Mouse (Mus musculus): ENCODE measurements at regions not wholly inside any gene's neighbourhood (a gene's known extent, or its start where the extent isn't known, plus 50 kb on each side); places are given as distances from the start of the nearest gene placed in this dataset.

DNA sequence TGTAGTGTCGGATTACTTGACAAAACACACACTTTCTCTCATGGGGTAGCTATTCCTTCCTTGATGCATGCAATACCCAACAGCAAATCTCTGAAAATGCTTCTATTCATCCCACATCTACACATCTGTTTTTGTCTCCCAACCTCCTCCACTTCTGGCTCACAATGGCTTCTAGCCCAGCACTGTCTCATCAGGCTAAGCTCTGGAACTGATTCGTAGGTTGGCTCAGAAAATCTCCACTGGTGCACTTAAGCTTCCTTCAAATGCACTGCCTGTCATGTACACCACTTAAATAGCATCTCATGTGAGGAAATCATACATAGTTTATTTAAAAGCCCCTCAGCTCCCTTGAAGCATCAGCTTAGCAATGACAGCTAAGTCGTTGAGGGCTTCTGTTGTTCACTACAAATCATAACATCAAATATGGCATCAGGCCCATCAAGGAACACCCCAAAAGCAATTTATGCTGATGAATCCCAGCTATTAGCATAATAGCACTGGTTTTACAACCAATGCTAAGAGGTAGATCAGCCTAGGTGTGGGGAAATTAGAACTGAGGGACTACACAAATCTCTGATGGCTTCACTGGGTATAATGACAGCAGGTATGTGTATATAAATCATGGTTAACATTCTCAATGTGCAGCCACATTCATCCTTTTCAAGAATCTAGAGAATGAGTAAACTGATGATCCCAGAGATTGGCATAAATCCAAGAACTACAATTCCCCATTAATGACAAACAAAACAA, 103.5 kb upstream of the Tusc1 start:
- Histone ChIP-seq H3K79me2 (ENCODE audit: control insufficient read depth, insufficient read depth, low read length) (no peaks in the 10 kb centered on the region), H3K9ac (ENCODE audit: low read depth, low read length) (no peak overlapping the region), H3K27ac (replicated peaks; ENCODE audit: insufficient read depth, low read depth, low read length) (no peak overlapping the region), H3K36me3 (ENCODE audit: control insufficient read depth, insufficient read depth, low read length) (no peaks in the 10 kb centered on the region), H3K27me3 (ENCODE audit: control insufficient read depth, insufficient read depth, low read length) (no peaks in the 10 kb centered on the region), H3K4me1 (ENCODE audit: control insufficient read depth, insufficient read depth, low read length) (no peaks in the 10 kb centered on the region), H3K4me3 (ENCODE audit: insufficient read depth, low read depth, low read length) (no peak overlapping the region)
- 65% methylated on average over 3 of the region's 3 CpGs for WGBS
- DNase-seq (ENCODE audit: extremely low read depth, low read depth, low spot score): no peak
- no peak for TF ChIP-seq POLR2A (IDR thresholded peaks at IDR 0.05; ENCODE audit: extremely low read depth, insufficient read depth, low read length)
- no peak for TF ChIP-seq CTCF (IDR thresholded peaks at IDR 0.05; ENCODE audit: low read depth, low read length)

DNA sequence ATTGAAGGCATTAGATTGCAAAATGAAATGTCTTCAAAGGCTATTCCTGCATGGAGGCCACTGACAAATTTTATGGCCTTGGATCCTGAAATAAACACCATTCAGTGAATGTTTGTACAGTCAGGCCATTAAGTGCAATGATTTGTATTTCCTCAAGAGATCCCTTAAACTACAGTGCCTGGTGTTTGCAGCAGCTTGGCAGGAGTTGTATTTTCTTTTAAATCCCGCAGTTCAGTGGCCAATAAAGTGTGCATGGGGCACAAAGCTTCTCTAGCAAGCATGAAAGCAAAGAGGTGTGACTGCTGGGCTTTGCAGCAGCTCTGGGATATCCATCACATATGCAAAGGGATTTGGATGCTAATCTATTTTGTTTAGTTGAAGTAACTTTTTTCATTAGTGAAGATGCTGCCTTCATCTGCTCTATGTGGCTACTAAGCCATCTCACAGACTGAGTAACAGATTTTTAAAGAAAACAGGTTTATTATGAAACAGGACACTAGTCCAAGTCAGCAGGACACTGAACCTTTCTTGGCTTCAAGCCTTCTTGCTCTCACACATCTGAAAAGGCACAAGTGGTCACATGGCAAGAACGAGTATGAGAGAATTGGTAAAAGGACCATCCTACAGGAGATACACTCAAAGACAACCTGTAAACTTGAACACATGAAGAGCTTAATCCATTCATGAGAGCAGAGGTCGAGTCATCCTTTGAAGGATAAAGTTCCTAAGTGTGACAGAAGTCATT, 102.2 kb upstream of the Tusc1 start:
- no peak overlapping the region for H3K9ac ChIP-seq (ENCODE audit: low read depth, low read length)
- DNase-seq (ENCODE audit: extremely low read depth, low read depth, low spot score): no peak
- H3K79me2 ChIP-seq (ENCODE audit: control insufficient read depth, insufficient read depth, low read length): no peaks in the 10 kb centered on the region
- H3K27me3 ChIP-seq (ENCODE audit: control insufficient read depth, insufficient read depth, low read length): no peaks in the 10 kb centered on the region
- H3K36me3 ChIP-seq (ENCODE audit: control insufficient read depth, insufficient read depth, low read length): no peaks in the 10 kb centered on the region
- no peak overlapping the region for H3K4me3 ChIP-seq (ENCODE audit: insufficient read depth, low read depth, low read length)
- H3K4me1 ChIP-seq (ENCODE audit: control insufficient read depth, insufficient read depth, low read length): no peaks in the 10 kb centered on the region
- no peak for TF ChIP-seq CTCF (IDR thresholded peaks at IDR 0.05; ENCODE audit: low read depth, low read length)
- no peak for TF ChIP-seq POLR2A (IDR thresholded peaks at IDR 0.05; ENCODE audit: extremely low read depth, insufficient read depth, low read length)
- WGBS: 34% methylated on average over 3 of the region's 3 CpGs
- H3K27ac ChIP-seq (replicated peaks; ENCODE audit: insufficient read depth, low read depth, low read length): no peak overlapping the region

DNA sequence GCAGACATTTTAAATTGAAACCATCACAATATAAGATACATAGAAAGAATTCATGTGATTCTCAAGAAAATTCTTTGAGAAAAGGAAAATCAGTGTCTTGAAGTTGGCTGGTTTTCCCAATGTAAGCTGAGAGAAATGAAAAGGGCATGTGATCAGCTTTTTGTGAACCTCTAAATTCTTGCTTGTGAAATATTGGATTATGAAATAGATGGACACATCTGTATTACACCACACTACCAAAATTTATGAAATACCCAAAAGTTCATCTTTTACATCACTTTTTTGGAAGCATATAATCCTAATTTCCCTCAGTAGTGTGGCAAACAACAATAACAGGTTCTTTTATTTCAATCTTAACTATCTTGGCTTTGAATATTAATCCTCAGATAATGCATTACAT, 77.4 kb upstream of the Tusc1 start:
- DNase-seq (ENCODE audit: extremely low read depth, low read depth, low spot score): no peak
- no peaks in the 10 kb centered on the region for H3K36me3 ChIP-seq (ENCODE audit: control insufficient read depth, insufficient read depth, low read length)
- H3K4me1 ChIP-seq (ENCODE audit: control insufficient read depth, insufficient read depth, low read length): no peaks in the 10 kb centered on the region
- no peak overlapping the region for H3K4me3 ChIP-seq (ENCODE audit: insufficient read depth, low read depth, low read length)
- H3K27ac ChIP-seq (replicated peaks; ENCODE audit: insufficient read depth, low read depth, low read length): no peak overlapping the region
- H3K79me2 ChIP-seq (ENCODE audit: control insufficient read depth, insufficient read depth, low read length): no peaks in the 10 kb centered on the region
- no peaks in the 10 kb centered on the region for H3K27me3 ChIP-seq (ENCODE audit: control insufficient read depth, insufficient read depth, low read length)
- no peak for TF ChIP-seq POLR2A (IDR thresholded peaks at IDR 0.05; ENCODE audit: extremely low read depth, insufficient read depth, low read length)
- TF ChIP-seq CTCF (IDR thresholded peaks at IDR 0.05; ENCODE audit: low read depth, low read length): no peak
- no peak overlapping the region for H3K9ac ChIP-seq (ENCODE audit: low read depth, low read length)

DNA sequence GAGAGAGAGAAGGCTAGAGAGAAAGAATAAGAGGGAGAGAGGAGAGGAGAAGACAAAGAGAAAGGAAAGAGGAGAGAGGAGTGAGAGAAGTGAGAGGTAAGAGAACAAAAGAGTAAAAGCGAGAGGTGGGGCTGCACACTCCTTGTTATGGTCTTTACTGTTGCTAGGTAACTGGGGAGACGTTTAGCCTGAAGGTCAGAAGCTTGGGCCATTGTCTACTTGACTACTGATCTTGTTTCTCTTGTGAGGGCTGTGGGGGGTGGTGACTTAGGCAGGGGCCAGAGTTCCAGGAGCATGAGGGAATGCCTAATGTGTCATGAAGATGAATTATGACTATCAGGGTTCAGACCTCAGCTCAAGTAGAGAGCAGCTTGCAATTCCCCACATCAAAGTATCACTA, 71.6 kb upstream of the Tusc1 start:
- H3K27me3 ChIP-seq (ENCODE audit: control insufficient read depth, insufficient read depth, low read length): no peaks in the 10 kb centered on the region
- H3K79me2 ChIP-seq (ENCODE audit: control insufficient read depth, insufficient read depth, low read length): no peaks in the 10 kb centered on the region
- WGBS: 46% methylated on average over 2 of the region's 2 CpGs

DNA sequence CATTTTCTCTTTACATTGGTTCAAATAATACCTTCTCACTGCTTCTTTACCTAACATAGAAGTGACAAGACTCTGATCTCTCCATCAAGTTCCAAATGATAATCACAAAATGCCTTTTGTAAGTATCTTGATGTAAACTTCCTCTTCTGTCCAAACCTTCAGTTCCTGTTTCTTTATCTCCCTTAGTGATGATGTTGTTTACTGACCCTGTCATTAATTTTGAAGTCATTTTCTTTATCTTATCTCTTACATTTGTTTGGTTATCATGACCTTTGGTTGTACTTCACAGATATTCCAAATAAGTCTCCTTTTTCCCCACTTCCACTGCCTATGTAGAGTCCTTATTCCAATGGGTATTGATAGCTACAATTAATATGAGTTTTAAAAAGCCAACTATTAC, 65.3 kb upstream of the Tusc1 start:
- no peaks in the 10 kb centered on the region for H3K27me3 ChIP-seq (ENCODE audit: control insufficient read depth, insufficient read depth, low read length)
- no peak overlapping the region for H3K9ac ChIP-seq (ENCODE audit: low read depth, low read length)
- H3K27ac ChIP-seq (replicated peaks; ENCODE audit: insufficient read depth, low read depth, low read length): no peak overlapping the region
- no peaks in the 10 kb centered on the region for H3K36me3 ChIP-seq (ENCODE audit: control insufficient read depth, insufficient read depth, low read length)
- TF ChIP-seq CTCF (IDR thresholded peaks at IDR 0.05; ENCODE audit: low read depth, low read length) (no peak), POLR2A (IDR thresholded peaks at IDR 0.05; ENCODE audit: extremely low read depth, insufficient read depth, low read length) (no peak)
- no peak for DNase-seq (ENCODE audit: extremely low read depth, low read depth, low spot score)
- H3K4me3 ChIP-seq (ENCODE audit: insufficient read depth, low read depth, low read length): no peak overlapping the region
- H3K4me1 ChIP-seq (ENCODE audit: control insufficient read depth, insufficient read depth, low read length): no peaks in the 10 kb centered on the region
- H3K79me2 ChIP-seq (ENCODE audit: control insufficient read depth, insufficient read depth, low read length): no peaks in the 10 kb centered on the region

More for the DNA sequence above, 71.6 kb upstream of the Tusc1 start:
- Histone ChIP-seq H3K9ac (ENCODE audit: low read depth, low read length) (no peak overlapping the region), H3K36me3 (ENCODE audit: control insufficient read depth, insufficient read depth, low read length) (no peaks in the 10 kb centered on the region), H3K4me3 (ENCODE audit: insufficient read depth, low read depth, low read length) (no peak overlapping the region), H3K27ac (replicated peaks; ENCODE audit: insufficient read depth, low read depth, low read length) (no peak overlapping the region), H3K4me1 (ENCODE audit: control insufficient read depth, insufficient read depth, low read length) (no peaks in the 10 kb centered on the region)
- TF ChIP-seq POLR2A (IDR thresholded peaks at IDR 0.05; ENCODE audit: extremely low read depth, insufficient read depth, low read length) (no peak), CTCF (IDR thresholded peaks at IDR 0.05; ENCODE audit: low read depth, low read length) (no peak)
- DNase-seq (ENCODE audit: extremely low read depth, low read depth, low spot score): no peak

Measured in liver, adult 2 months (tissue).